Mouse (Mus musculus): ENCODE measurements around the gene Vps37c. TPM values are rescaled to one million over a fixed set of nuclear protein-coding genes. Genes with fewer than 3 reads are reported as not detected.

Gene Vps37c
- 14.4 and 29.5 TPM in 2 replicates for polyA plus RNA-seq (2011; ENCODE audit: insufficient read depth, insufficient read length, low replicate concordance, missing spikeins)

DNA sequence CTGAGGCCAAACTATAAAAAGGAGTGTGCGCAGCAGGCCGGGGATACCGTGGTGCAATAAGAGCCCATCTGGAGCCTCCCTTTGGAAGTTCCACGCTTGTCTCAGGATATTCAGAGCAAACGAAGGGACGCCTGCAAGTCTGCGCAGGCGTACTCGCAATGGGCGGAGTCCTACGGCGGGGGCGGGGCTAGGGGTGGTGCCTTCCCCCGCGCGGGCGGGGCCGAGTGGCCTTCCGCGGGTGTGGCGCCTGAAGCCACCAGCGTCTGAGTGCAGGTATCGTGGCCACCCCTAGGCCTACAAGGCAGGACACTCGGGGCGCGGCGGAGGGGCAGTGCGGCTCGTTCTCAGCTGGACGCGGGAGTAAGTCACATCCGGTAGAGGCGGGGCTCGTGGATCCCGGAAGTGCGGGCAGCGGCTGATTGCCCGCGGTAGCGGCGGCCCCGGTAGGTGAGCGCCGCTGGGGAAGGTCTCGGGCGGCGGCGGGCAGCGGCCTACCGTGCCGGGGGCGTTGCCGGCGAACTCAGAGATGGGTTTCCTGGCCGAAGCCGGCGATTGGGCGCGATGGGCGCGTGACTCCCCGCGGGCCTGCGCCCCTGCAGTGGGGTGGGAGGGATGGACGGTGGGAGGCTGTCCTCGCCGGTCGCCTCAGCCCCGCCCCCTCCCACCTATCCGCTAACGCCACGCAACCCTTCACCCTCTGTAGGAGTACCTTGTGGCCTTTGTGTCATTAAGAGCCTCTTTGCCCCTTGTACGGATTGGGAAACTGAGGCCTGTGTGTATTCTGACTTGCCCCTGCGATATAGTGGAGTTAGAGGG, at the start of gene Vps37c:
Gene Vps37c (plus strand): TSS at position 199 of the 816 bp plus-strand sequence.
- WGBS = under 1% methylated on average over 74 of the region's 74 CpGs

DNA sequence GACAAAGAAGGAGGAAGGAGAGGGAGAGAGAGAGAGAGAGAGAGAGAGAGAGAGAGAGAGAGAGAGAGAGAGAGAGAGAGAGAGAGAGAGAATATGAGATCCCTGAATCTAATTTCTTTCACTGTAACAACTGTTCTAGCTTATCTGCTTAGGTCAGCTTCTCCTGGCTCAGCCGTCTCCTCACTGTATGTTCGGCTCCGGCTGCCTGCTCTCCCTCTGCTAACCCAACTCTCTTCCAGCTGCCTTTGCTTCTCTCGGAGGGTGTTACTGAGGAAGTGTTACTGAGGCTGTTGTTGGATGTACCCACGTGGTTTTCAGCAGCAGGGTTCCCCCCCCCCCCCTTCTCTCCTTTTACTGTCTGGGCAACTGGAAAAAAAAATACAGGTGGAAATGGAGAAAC, 48.5 kb upstream of the Vps37c start:
- Histone ChIP-seq H3K4me1 (ENCODE audit: control insufficient read depth, insufficient read depth, low read length) (no peaks in the 10 kb centered on the region), H3K4me3 (replicated peaks; ENCODE audit: control insufficient read depth, low read depth, low read length) (no peak overlapping the region), H3K27ac (ENCODE audit: control insufficient read depth, insufficient read depth, low read depth, low read length, poor library complexity) (no peak overlapping the region)
- 7% methylated on average over 5 of the region's 5 CpGs for WGBS
- TF ChIP-seq CTCF (IDR thresholded peaks at IDR 0.05; ENCODE audit: control insufficient read depth, insufficient read depth, low read length) (no peak), POLR2A (IDR thresholded peaks at IDR 0.05; ENCODE audit: borderline replicate concordance, control insufficient read depth, low read depth, low read length) (no peak)

More for the DNA sequence above, at the start of gene Vps37c:
- Histone ChIP-seq H3K27ac (ENCODE audit: control insufficient read depth, insufficient read depth, low read depth, low read length, poor library complexity) (peak within 1 kb of the TSS; percentile 98), H3K4me1 (ENCODE audit: control insufficient read depth, insufficient read depth, low read length) (peaks cover 4% of the 10 kb centered on the region), H3K4me3 (replicated peaks; ENCODE audit: control insufficient read depth, low read depth, low read length) (peak within 1 kb of the TSS; percentile 88)
- TF ChIP-seq POLR2A (IDR thresholded peaks at IDR 0.05; ENCODE audit: borderline replicate concordance, control insufficient read depth, low read depth, low read length) (peak; percentile 83; the same call in 1 of the 2 replicates), CTCF (IDR thresholded peaks at IDR 0.05; ENCODE audit: control insufficient read depth, insufficient read depth, low read length) (no peak)

DNA sequence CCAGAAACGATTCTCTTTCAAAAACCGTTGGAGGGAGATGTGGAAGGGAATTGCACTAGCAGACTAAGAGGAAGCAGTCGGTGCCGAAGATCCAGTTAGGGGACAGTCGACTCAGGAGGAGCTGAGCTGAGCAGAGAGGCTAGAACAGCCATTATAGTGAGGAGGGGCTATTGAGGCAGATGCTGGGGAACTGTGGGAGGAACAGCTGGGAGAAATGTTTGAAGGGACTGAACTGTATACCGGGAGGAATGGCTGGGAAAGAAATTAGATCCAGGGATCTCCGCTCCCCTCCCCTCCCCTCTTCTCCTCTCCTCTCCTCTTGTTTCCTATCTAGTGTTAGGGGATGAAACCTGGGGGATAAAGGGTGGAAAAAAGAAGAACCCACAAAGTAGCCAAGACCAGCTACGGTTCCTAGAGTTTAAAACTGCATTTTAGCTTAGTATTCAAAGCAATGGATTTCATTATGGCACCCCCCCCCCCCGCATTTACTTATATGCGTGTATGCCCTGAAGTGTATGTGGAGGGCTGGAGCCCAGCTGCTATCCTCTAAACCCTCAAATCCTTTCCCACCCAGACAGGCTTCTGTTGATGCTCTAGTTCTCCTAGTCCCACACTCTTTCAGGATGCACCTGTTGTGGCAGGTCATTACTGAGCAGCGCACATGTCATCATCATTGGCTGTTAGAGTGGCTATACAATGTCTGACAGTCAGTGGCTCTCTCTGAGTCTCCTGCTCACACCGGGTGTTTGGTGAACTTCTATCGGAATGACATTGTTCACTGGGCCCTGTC, 47.8 kb upstream of the Vps37c start:
- WGBS = 46% methylated on average over 13 of the region's 13 CpGs
- no peak for TF ChIP-seq POLR2A (IDR thresholded peaks at IDR 0.05; ENCODE audit: borderline replicate concordance, control insufficient read depth, low read depth, low read length)
- no peak for TF ChIP-seq CTCF (IDR thresholded peaks at IDR 0.05; ENCODE audit: control insufficient read depth, insufficient read depth, low read length)

DNA sequence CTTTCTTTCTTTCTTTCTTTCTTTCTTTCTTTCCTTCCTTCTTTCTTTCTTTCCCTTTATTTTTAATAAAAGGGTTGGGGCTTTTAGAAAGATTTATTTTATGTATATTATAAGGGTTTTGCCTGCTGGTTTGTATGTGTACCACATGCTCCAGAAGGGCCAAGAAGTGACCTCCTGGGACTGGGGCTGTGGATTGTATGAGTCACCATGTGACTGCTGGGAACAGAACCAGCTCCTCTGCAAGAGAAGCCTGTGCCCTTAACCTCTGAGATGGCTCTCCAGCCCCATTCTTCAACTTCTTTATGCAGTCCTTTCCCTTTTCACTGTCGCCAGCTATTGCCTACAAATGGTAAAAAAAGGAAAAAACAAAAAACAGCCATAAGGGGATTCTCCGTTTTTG, 42.9 kb upstream of the Vps37c start:
- H3K27ac ChIP-seq (ENCODE audit: control insufficient read depth, insufficient read depth, low read depth, low read length, poor library complexity) = no peak overlapping the region
- H3K4me1 ChIP-seq (ENCODE audit: control insufficient read depth, insufficient read depth, low read length) = no peaks in the 10 kb centered on the region; the same call in 1 of the 2 replicates
- WGBS = 78% methylated on average over 2 of the region's 2 CpGs
- H3K4me3 ChIP-seq (replicated peaks; ENCODE audit: control insufficient read depth, low read depth, low read length) = no peak overlapping the region
- TF ChIP-seq POLR2A (IDR thresholded peaks at IDR 0.05; ENCODE audit: borderline replicate concordance, control insufficient read depth, low read depth, low read length) = no peak
- TF ChIP-seq CTCF (IDR thresholded peaks at IDR 0.05; ENCODE audit: control insufficient read depth, insufficient read depth, low read length) = no peak

More for the DNA sequence above, 47.8 kb upstream of the Vps37c start:
- H3K27ac ChIP-seq (ENCODE audit: control insufficient read depth, insufficient read depth, low read depth, low read length, poor library complexity) = no peak overlapping the region
- no peak overlapping the region for H3K4me3 ChIP-seq (replicated peaks; ENCODE audit: control insufficient read depth, low read depth, low read length)
- no peaks in the 10 kb centered on the region for H3K4me1 ChIP-seq (ENCODE audit: control insufficient read depth, insufficient read depth, low read length)

DNA sequence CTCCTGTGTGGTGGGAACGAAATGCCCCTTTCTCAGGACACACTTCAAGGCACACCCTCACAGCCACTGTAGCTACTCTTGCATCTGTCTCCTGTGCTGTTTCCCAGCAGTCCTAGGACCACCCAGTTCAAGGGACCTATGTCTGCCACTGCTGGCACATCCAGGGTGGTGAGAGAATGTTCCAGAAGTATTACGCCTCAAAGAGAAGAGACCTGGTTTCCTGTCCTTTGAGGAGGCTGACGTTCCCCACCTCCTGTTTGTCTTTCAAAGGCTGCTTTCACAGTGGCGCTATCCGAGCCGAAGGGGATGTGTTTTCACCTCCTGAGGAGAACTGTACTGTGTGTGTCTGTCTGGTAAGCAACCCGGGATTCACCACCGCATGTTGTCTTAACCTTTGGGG, 40.4 kb upstream of the Vps37c start:
- Histone ChIP-seq H3K4me1 (ENCODE audit: control insufficient read depth, insufficient read depth, low read length) (no peaks in the 10 kb centered on the region; the same call in 1 of the 2 replicates), H3K4me3 (replicated peaks; ENCODE audit: control insufficient read depth, low read depth, low read length) (no peak overlapping the region), H3K27ac (ENCODE audit: control insufficient read depth, insufficient read depth, low read depth, low read length, poor library complexity) (no peak overlapping the region)
- TF ChIP-seq POLR2A (IDR thresholded peaks at IDR 0.05; ENCODE audit: borderline replicate concordance, control insufficient read depth, low read depth, low read length) (no peak), CTCF (IDR thresholded peaks at IDR 0.05; ENCODE audit: control insufficient read depth, insufficient read depth, low read length) (no peak)
- WGBS = 65% methylated on average over 8 of the region's 8 CpGs

DNA sequence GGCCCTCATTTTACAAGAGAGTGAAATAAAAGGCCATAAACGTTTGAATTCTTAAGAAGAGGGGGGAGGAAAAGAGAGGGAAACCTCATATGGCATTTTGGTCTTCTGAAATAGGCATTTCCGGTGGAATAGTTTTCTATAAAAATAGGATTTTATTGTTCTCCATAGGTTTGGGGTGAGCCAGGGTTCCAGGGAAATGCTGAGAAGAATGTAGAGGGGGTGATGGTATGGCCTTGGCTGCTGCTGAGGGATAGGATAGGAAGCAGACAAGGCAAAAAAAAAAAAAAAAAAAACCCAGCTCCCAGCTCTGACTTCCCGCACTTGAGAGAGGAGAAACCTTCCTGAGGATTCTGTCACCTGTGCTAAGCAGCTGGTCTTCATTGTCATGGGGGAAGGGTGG, 32.5 kb upstream of the Vps37c start:
- no peak overlapping the region for H3K27ac ChIP-seq (ENCODE audit: control insufficient read depth, insufficient read depth, low read depth, low read length, poor library complexity)
- no peak overlapping the region for H3K4me3 ChIP-seq (replicated peaks; ENCODE audit: control insufficient read depth, low read depth, low read length)
- no peaks in the 10 kb centered on the region; the same call in 1 of the 2 replicates for H3K4me1 ChIP-seq (ENCODE audit: control insufficient read depth, insufficient read depth, low read length)
- no peak for TF ChIP-seq POLR2A (IDR thresholded peaks at IDR 0.05; ENCODE audit: borderline replicate concordance, control insufficient read depth, low read depth, low read length)
- TF ChIP-seq CTCF (IDR thresholded peaks at IDR 0.05; ENCODE audit: control insufficient read depth, insufficient read depth, low read length) = no peak
- 76% methylated on average over 3 of the region's 3 CpGs for WGBS

DNA sequence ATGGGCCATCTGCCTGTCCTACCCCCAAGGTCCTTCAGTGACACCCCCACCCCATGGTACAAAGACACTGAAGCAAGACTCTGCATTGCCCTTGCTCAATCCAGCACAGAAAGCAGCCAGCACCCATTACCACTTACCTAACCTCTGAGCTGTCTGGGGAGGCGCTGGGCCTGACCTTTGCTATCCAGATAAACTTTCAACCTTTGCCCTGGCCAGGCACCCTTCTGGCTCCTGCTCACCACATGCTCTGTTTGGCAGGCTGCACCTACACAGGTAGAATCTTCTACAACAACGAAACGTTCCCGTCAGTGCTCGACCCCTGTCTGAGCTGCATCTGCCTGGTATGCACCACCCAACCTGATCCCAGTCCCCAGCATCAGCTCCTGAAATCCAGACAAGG, 30.8 kb upstream of the Vps37c start:
- 91% methylated on average over 5 of the region's 5 CpGs for WGBS
- Histone ChIP-seq H3K4me1 (ENCODE audit: control insufficient read depth, insufficient read depth, low read length) (peaks cover 2% of the 10 kb centered on the region; the same call in 1 of the 2 replicates), H3K27ac (ENCODE audit: control insufficient read depth, insufficient read depth, low read depth, low read length, poor library complexity) (no peak overlapping the region), H3K4me3 (replicated peaks; ENCODE audit: control insufficient read depth, low read depth, low read length) (no peak overlapping the region)
- TF ChIP-seq CTCF (IDR thresholded peaks at IDR 0.05; ENCODE audit: control insufficient read depth, insufficient read depth, low read length) (no peak), POLR2A (IDR thresholded peaks at IDR 0.05; ENCODE audit: borderline replicate concordance, control insufficient read depth, low read depth, low read length) (no peak)

DNA sequence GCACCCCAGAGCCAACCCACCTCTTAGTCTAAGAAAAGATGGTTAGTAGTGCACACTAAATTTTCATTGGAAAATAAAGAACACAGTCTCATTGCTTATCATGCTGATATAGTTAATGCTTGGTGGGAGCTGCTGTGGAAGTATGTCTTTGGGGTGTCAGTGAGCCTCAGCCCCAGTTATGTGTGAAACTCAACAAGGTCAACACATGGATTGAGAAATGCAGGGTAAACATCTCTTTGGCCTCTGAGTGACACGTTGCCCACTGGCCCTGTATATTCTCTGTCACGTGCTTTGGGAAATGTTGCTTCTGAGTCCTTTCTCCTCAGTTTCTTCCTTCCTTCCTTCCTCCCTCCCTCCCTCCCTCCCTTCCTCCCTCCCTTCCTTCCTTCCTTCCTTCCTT, 30.1 kb upstream of the Vps37c start:
- Histone ChIP-seq H3K27ac (ENCODE audit: control insufficient read depth, insufficient read depth, low read depth, low read length, poor library complexity) (no peak overlapping the region), H3K4me1 (ENCODE audit: control insufficient read depth, insufficient read depth, low read length) (peaks cover 2% of the 10 kb centered on the region; the same call in 1 of the 2 replicates), H3K4me3 (replicated peaks; ENCODE audit: control insufficient read depth, low read depth, low read length) (no peak overlapping the region)
- TF ChIP-seq POLR2A (IDR thresholded peaks at IDR 0.05; ENCODE audit: borderline replicate concordance, control insufficient read depth, low read depth, low read length) (no peak), CTCF (IDR thresholded peaks at IDR 0.05; ENCODE audit: control insufficient read depth, insufficient read depth, low read length) (no peak)
- 70% methylated on average over 2 of the region's 2 CpGs for WGBS

Data from bone marrow, adult 2 months (tissue).